Mouse (Mus musculus): ENCODE data around the gene Gm10638. TPM values are rescaled to one million over a fixed set of nuclear protein-coding genes. Genes with fewer than 3 reads are reported as not detected.

Gene Gm10638
- total RNA-seq (2021): 1 to 10 TPM; 6.7 to 8.3 TPM
- long read RNA-seq, experiment 1, transcript Gm10638-201 (1 exons, 905 nt): major isoform, 14 of 14 reads
- long read RNA-seq, experiment 1, partial matches to known transcripts: 0 of 14 reads
- long read RNA-seq, experiment 1, other reads (novel, unspliced or antisense): 0 of 14 reads
- long read RNA-seq, experiment 2, transcript Gm10638-201 (1 exons, 905 nt): major isoform, 12 of 12 reads
- long read RNA-seq, experiment 2, partial matches to known transcripts: 0 of 12 reads
- long read RNA-seq, experiment 2, other reads (novel, unspliced or antisense): 0 of 12 reads

- DNase-seq (ENCODE audit: low spot score in 2 of 2): peak; percentile 48 to 71
These were observed at the start of gene Gm10638, which contains the start of gene Siah1a for GRCm38 (mm10) chr8:86745221-86745934. Gm10638 (plus strand) TSS chr8:86745699. Siah1a (minus strand) TSS chr8:86745934.

GRCm38 (mm10) chr8:86695703-86696102 is 49.8 kb upstream of the Gm10638 start:
- DNase-seq (ENCODE audit: low spot score in 2 of 2): no peak

DNA sequence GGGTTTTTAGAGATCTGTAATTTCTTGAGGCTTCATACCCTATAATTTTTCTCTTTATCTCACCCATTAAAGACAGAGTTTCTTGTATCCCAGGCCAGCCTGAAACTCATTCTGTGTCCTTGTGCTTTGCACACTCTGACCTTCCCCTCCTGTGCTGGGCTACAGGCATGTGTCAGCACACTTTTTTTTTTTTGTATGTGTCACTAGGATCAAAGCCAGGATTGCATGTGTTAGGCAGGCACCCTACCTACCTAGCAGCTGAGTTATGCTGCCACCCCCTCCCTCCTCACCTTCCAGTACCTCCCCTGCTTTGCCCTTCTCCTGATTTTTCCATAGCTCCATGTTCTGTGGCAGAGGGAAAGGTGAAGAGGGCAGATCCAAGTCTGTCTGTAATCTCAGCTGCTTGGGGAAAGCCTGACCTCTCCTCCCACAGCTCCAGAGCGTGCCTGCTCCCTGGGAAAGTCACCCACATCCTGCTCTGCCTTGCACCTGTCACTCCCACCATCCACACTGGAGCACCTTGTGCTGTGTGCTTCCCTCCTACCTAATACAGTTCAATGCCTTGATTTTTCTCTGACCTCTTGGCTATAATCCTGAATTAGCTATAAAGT is 46.6 kb upstream of the Gm10638 start:
- no peak for DNase-seq (ENCODE audit: low spot score in 2 of 2)

DNA sequence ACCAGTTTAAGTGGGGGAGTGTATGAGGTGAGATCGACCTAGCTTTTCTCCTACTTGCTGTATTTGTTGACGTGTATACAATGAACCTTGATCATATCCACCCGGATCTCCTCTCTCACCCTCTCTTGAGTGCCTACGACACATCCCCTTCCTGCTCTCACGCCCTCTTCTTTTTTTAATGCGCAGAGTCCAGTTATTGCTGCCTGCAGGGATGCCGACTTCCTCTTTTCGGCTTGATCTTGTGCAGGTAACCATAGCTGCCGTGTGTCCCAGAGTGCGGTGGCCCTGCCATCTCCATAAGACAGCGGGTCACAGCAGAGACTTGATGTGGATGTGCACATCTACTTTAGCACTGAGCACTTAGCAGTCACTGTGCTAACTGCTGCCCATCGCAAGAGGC is 46.0 kb upstream of the Gm10638 start:
- no peak for DNase-seq (ENCODE audit: low spot score in 2 of 2)

GRCm38 (mm10) chr8:86702453-86702852 is 43.0 kb upstream of the Gm10638 start:
- DNase-seq (ENCODE audit: low spot score in 2 of 2): no peak

DNA sequence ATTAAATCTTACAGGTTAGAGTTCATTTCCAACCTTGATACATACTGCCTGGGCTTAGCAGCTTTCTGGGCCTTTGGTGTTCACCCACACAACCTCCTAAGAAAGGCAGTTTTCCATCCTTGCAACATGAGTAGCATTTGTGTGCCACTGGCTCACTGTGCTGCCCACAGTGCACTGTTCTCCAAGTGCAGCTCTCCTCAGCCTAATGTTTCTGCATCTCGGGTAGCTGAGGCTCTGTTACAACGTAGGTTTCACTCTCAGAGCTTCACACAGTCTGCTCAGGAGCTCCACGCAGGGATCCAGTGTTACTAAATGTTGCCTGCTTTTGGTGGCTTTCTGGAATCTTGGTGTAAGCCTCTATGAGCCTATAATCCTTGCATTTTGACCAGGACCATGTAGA is 40.2 kb upstream of the Gm10638 start:
- no peak for DNase-seq (ENCODE audit: low spot score in 2 of 2)

- DNase-seq (ENCODE audit: low spot score in 2 of 2): no peak
These were observed 38.7 kb upstream of the Gm10638 start for GRCm38 (mm10) chr8:86706756-86707155.

DNA sequence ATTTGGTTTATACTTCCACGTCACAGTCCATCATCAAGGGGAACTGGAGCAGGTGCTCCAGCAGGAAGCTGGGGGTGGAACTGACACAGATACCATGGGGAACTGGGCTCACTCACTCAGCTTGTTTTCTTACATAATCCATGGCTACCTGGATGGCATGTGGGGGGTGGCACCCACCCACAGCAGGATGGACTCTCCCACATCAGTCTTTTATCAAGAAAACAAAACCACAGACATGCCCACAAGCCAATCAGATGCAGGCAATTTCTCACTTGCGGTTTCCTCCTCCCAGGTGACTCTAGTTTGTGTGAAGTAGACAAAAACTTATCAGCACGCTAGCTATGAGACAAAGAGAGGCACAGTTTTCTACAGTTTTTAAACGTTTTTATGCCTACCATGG is 37.6 kb upstream of the Gm10638 start:
- no peak for DNase-seq (ENCODE audit: low spot score in 2 of 2)

- no peak for DNase-seq (ENCODE audit: low spot score in 2 of 2)
These were observed 32.9 kb upstream of the Gm10638 start for GRCm38 (mm10) chr8:86712594-86712993.

DNA sequence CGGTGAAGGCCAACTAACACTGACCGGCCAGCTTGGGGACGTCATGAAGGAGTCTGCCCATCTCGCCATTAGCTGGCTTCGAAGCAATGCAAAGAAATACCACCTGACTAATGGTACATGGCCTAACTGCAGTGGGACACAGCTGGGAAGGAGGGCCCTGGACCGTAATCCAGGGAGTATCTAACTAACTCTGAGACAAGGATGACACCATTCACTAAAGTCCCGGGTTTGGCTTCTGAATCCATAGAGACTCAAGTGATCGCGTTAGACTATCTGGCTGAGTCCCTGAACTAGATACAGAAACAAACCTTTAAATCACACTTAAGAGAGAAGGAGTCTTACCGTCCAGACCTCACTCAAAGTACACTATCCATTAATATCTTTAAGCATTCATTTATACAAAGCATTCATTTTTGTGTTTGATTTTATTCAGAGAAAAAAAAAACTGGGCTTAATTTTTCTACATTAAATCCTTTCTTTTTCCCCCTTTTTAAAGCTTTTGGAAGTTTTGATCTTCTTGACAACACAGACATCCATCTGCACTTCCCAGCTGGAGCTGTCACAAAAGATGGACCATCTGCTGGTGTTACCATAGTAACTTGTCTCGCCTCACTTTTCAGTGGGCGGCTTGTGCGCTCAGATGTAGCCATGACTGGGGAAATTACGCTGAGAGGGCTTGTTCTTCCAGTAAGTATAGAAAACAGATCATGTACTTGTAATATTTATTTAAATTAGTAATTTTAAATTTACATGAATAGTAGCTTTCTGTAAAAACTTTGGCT is 31.9 kb upstream of the Gm10638 start:
- DNase-seq (ENCODE audit: low spot score in 2 of 2): no peak

DNA sequence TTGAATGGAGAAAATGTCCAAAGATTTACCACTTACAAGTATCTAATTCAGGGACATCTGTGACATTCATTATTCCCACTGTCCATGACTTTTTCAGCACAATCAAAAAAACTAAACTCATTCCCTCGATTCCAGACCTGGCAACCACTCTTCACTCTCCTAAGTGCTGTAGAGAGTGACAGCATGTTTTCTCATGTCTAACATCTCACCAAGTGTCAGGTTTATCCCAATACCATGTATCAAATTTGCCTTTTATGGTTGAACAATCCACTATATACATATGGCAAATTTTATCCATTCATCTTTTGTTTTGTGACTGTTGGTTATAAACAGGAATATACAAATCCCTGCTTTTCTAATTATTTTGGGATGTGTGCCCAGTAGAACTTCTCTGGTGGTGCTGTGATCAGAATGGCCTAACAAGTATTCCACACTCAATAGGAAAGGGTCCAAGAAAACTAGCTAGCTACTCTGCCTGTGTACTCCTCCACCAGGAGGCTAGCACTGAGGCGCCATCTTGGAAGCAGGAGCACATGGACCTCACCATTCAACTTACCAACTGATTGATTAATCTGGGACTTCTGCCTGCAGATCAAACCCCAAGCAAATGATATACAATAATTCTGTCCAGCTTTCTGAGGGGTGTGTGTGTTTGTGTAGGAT is 27.0 kb upstream of the Gm10638 start:
- DNase-seq (ENCODE audit: low spot score in 2 of 2): no peak

- no peak for DNase-seq (ENCODE audit: low spot score in 2 of 2)
These were observed 26.1 kb upstream of the Gm10638 start for GRCm38 (mm10) chr8:86719368-86719767.

GRCm38 (mm10) chr8:86720756-86721459 is 24.6 kb upstream of the Gm10638 start:
- DNase-seq (ENCODE audit: low spot score in 2 of 2): no peak

GRCm38 (mm10) chr8:86721490-86721889 is 24.0 kb upstream of the Gm10638 start:
- no peak for DNase-seq (ENCODE audit: low spot score in 2 of 2)

GRCm38 (mm10) chr8:86726959-86727358 is 18.5 kb upstream of the Gm10638 start:
- no peak for DNase-seq (ENCODE audit: low spot score in 2 of 2)

DNA sequence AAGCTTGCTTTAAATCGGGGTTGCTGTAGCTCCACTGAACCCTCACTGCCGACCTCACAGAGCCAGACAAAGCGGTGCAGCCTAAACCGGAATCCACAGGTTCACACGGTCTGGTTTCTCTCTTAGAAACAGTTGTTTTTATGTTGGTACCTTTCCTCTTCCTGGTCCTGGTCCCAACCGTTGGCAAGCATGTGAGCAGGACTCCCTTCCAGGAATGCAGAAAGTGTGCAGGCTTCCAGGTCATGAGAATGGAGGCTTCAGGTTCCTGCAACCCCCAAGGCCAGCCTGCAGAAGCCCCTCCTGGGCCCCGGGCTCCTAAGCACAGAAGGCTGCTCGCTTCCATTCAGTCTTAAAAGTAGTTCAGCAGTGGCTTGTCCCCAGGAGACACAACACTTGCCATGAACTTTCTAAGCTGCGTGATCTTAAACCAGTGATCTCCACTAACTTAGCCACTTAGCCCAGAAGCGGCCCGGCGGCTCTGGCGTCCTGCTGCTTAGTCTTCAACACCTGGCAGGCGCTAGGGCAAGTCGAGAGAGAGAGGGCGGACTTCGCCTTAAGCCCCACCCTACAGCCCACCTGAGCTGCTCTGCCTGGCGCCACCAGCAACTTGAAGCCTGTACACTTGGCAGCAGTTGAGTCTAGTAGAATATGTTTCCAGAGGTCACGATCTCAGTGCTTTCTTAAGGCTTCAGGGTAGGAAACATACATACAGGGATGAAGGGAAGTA is 17.1 kb upstream of the Gm10638 start:
- no peak for DNase-seq (ENCODE audit: low spot score in 2 of 2)

DNA sequence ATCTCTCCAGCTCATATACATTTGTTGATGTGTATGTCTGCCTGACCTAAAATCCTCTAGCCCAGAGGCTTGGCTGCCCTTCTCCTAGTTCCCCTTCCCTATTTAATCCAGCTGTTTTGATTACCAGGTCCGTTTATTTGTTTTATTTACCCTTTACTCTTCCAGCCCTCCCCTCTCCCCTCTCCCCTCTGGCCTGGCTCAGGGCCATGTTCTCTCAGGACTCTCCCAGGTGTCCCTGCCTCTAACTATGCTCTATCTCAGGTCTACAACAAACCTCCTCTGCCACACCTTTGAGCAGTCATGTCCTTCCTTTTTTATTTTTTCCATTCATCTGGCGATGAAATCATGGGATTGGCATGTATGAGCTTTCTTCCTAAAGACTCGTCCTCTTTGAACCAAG is 15.2 kb upstream of the Gm10638 start:
- DNase-seq (ENCODE audit: low spot score in 2 of 2): no peak

DNA sequence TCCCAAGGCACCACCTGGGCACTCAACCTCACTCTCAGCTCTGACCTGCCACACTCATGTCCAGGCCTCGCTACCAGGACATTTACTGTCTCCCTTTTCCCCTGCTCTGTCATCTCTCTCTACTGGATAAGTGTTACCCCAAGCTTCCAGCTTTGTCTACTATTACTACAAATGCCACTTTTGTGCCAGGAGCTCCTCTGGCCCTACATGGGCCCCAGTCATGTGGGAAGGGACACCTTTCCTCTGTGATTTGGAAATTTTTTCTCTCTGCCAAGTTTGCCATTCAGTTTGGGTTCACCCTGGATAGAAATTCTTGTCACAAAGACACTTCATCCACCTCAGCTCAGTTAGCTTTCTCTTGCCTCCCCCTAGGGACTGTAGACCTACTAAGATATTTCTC is 14.6 kb upstream of the Gm10638 start:
- DNase-seq (ENCODE audit: low spot score in 2 of 2): no peak

DNA sequence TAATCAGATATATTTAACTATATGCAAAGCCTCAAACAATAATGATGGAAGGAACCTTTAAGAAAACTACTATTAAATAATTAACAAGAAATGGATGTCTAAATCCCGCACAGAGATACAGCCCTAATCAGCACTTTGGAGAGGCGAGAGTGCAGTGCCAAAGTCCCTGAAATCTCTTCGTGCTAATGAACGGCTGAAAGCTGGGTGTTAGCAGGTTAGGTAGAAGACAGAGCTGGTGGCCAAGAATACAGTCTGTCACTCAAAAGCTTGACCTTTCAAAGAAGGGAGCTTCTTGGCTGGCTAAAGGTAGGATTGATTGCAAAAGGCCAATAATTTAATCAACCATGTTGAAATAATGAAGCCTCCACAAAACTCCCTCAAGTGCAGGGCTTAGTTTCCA is 11.3 kb upstream of the Gm10638 start:
- DNase-seq (ENCODE audit: low spot score in 2 of 2): no peak

DNA sequence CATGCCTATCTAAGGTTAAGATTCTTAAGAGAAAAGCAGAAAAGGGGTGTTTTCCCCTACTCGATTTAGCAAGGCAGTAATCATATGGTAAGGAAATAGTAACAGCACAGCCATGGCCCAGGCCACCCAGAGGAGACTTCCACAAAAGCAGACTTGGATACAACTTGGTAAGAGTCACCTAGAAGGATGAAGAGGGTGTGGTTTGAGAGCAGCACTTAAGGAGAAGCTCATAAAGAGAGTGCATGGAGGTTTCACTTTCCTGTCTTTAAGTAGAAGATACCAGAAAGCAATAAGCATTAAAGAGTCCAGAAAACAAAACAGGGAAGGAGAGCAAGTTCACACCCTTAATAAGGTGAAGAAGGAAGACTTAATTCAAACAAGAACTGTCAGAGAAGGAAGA is 10.5 kb upstream of the Gm10638 start:
- no peak for DNase-seq (ENCODE audit: low spot score in 2 of 2)

Data from gastrocnemius, postnatal 4 days (tissue).